Mouse (Mus musculus) limb, embryonic 14.5 days (tissue): ENCODE results near the gene Duxf3. TPM values are rescaled to one million over a fixed set of nuclear protein-coding genes. Genes with fewer than 3 reads are reported as not detected.
"Not testable (repeated sequence)": the region's sequence is repeated elsewhere in the genome, so short reads cannot be mapped to it uniquely, and the experiment has no call there.

Experiments
- ATAC-seq: fragments of 200-750 bp; cut with Nextera tagmentation; 2 replicates; pipeline ENCODE4 v1.8.0; 2017; ENCODE audit warnings: low read depth, moderate number of reproducible peaks, moderate TSS enrichment; ENCODE audit not compliant: low FRiP score
- DNase-seq: peaks from one replicate; pipeline ENCODE4 v3.0.0-alpha.2; 2015; ENCODE audit warnings: low spot score
- H3K27ac ChIP-seq: fragments of 300-500 bp; sonication (generic); replicated peaks from 2 replicates; pipeline ENCODE4 v1.5.1; 2014; ENCODE audit warnings: low read depth, mild to moderate bottlenecking, low read length, moderate library complexity, mixed read lengths
- H3K27me3 ChIP-seq: fragments of 300-500 bp; sonication (generic); 2 replicates; pipeline ENCODE4 v1.6.1; 2014; ENCODE audit warnings: low read length, mixed read lengths; ENCODE audit not compliant: control insufficient read depth, insufficient read depth
- H3K36me3 ChIP-seq: fragments of 300-500 bp; sonication (generic); 2 replicates; pipeline ENCODE4 v1.6.1; 2014; ENCODE audit warnings: mild to moderate bottlenecking, low read length, moderate library complexity, mixed read lengths; ENCODE audit not compliant: control insufficient read depth, insufficient read depth
- H3K4me1 ChIP-seq: fragments of 300-500 bp; sonication (generic); 2 replicates; pipeline ENCODE4 v1.6.1; 2014; ENCODE audit warnings: antibody characterized with exemption, low read length, mixed read lengths; ENCODE audit not compliant: control insufficient read depth, insufficient read depth
- H3K4me2 ChIP-seq: fragments of 300-500 bp; sonication (generic); replicated peaks from 2 replicates; pipeline ENCODE4 v1.6.1; 2014; ENCODE audit warnings: low read depth, mild to moderate bottlenecking, low read length, moderate library complexity; ENCODE audit not compliant: severe bottlenecking
- H3K4me3 ChIP-seq: fragments of 300-500 bp; sonication (generic); replicated peaks from 2 replicates; pipeline ENCODE4 v1.5.1; 2014; ENCODE audit warnings: low read length
- H3K9ac ChIP-seq: fragments of 300-500 bp; sonication (generic); 2 replicates; pipeline ENCODE4 v1.6.1; 2014; ENCODE audit warnings: mild to moderate bottlenecking, low read depth, low read length, moderate library complexity; ENCODE audit not compliant: severe bottlenecking
- H3K9me3 ChIP-seq: fragments of 300-500 bp; sonication (generic); 2 replicates; pipeline ENCODE4 v1.6.1; 2016; ENCODE audit warnings: low read length; ENCODE audit not compliant: control insufficient read depth
- POLR2A ChIP-seq: fragments of 200-500 bp; IDR thresholded peaks from 2 replicates; pipeline ENCODE4 v1.8.0; 2012; ENCODE audit warnings: inconsistent platforms, mild to moderate bottlenecking, moderate library complexity, borderline replicate concordance; ENCODE audit not compliant: insufficient read depth, insufficient read length; ENCODE audit errors: extremely low read depth
- WGBS: fragments of 180-500 bp; shearing (Covaris S2); extraction: QIAGEN DNeasy Blood & Tissue Kit; methylation state at CpG from one replicate; pipeline ENCODE4 v1.1.7; 2014; 5-methylcytosine and 5-hydroxymethylcytosine counted together
- polyA plus RNA-seq, 2 experiments: library from polyadenylated mRNA; depleted of rRNA in 1 of 2; stranded (reverse) in 1 of 2; unstranded in 1 of 2; fragments of >200 nt; fragmentation: Nextera tagmentation in 1 of 2; extraction: Ambion mirVana in 1 of 2; gene quantifications; 2 replicates each; pipeline versions ENCODE4 v1.2.1 to v1.2.3; 2012 to 2014

The Duxf3 gene
- polyA plus RNA-seq, 2 experiments, result not detected

- not testable (repeated sequence) for H3K4me3 ChIP-seq, DNase-seq, H3K9ac ChIP-seq, H3K27me3 ChIP-seq, ATAC-seq, H3K4me2 ChIP-seq, H3K9me3 ChIP-seq, H3K4me1 ChIP-seq, H3K36me3 ChIP-seq, H3K27ac ChIP-seq
- 79% methylated on average over 3 of the region's 6 CpGs for WGBS
These were observed 9.3 kb downstream of the Duxf3 start for GRCm38 (mm10) chr10:58223161-58223560.

- not testable (repeated sequence) for H3K4me2 ChIP-seq, H3K4me3 ChIP-seq, H3K4me1 ChIP-seq, H3K27ac ChIP-seq, H3K36me3 ChIP-seq, H3K27me3 ChIP-seq, H3K9ac ChIP-seq, ATAC-seq, H3K9me3 ChIP-seq, DNase-seq
- WGBS, result 90% methylated on average over 2 of the region's 2 CpGs
These were observed 10.9 kb downstream of the Duxf3 start for GRCm38 (mm10) chr10:58221571-58221970.

DNA sequence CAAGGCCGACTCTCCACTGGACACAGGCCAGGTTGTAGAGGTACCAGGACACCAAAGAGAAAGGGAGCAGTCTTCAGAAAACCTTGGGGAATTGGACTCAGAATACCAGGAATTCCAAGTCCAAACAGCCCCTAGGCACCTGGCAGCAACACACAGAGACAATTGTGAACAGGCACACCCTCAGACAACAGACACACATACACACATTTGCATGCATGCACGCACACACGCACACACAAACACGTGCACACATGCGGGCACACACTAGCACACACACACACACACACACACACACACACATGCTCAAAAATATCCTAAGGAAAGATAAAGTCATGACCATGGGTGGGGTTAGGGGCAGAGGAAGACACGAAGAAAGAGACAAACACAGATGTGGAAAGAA is 11.7 kb downstream of the Duxf3 start:
- no peak overlapping the region for H3K27ac ChIP-seq
- no peak for TF ChIP-seq POLR2A
- no peak overlapping the region for H3K9ac ChIP-seq
- no peaks in the 10 kb centered on the region for H3K36me3 ChIP-seq
- H3K9me3 ChIP-seq, result no peaks in the 10 kb centered on the region; the same call in 1 of the 2 replicates
- no peak for ATAC-seq
- no peaks in the 10 kb centered on the region for H3K4me1 ChIP-seq
- no peak overlapping the region for H3K4me2 ChIP-seq
- WGBS, result 82% methylated on average over 6 of the region's 6 CpGs
- H3K4me3 ChIP-seq, result no peak overlapping the region
- H3K27me3 ChIP-seq, result no peaks in the 10 kb centered on the region
- no peak for DNase-seq

DNA sequence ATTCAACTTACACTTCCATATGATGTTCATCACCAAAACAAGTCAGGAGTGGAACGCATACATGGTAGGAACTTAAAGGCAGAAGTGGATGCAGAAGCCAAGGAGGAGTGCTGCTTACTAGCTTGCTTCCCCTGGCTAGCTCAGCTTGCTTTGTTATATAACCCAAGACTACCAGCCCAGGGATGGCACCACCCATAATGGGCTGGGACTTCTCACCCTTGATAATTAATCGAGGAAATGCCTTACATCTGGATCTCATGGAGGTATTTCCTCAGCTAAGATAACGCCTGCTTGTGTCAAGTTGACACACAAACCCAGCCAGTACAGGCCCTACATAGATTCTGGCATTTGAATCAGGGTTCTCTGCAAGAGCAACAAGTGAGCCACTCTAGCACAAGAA is 15.1 kb downstream of the Duxf3 start:
- TF ChIP-seq POLR2A, result no peak
- ATAC-seq (no peak), DNase-seq (no peak)
- Histone ChIP-seq H3K36me3 (no peaks in the 10 kb centered on the region), H3K4me3 (no peak overlapping the region), H3K4me2 (no peak overlapping the region), H3K9me3 (no peaks in the 10 kb centered on the region; the same call in 1 of the 2 replicates), H3K4me1 (no peaks in the 10 kb centered on the region), H3K27ac (no peak overlapping the region), H3K9ac (no peak overlapping the region), H3K27me3 (no peaks in the 10 kb centered on the region)
- 87% methylated on average over 3 of the region's 3 CpGs for WGBS

- no peak overlapping the region for H3K27ac ChIP-seq
- no peak overlapping the region for H3K4me2 ChIP-seq
- H3K4me1 ChIP-seq, result no peaks in the 10 kb centered on the region
- H3K36me3 ChIP-seq, result no peaks in the 10 kb centered on the region
- 85% methylated on average over 1 of the region's 1 CpGs for WGBS
- H3K27me3 ChIP-seq, result no peaks in the 10 kb centered on the region
- no peak for ATAC-seq
- H3K4me3 ChIP-seq, result no peak overlapping the region
- no peak overlapping the region for H3K9ac ChIP-seq
- no peaks in the 10 kb centered on the region for H3K9me3 ChIP-seq
- DNase-seq, result no peak
- TF ChIP-seq POLR2A, result no peak
These were observed 17.1 kb downstream of the Duxf3 start for GRCm38 (mm10) chr10:58215353-58215752.

- no peak overlapping the region for H3K4me2 ChIP-seq
- TF ChIP-seq POLR2A, result no peak
- DNase-seq (no peak), ATAC-seq (no peak)
- no peaks in the 10 kb centered on the region for H3K36me3 ChIP-seq
- 76% methylated on average over 5 of the region's 5 CpGs for WGBS
- H3K27ac ChIP-seq, result no peak overlapping the region
- no peak overlapping the region for H3K4me3 ChIP-seq
- no peak overlapping the region for H3K9ac ChIP-seq
- no peaks in the 10 kb centered on the region for H3K9me3 ChIP-seq
- no peaks in the 10 kb centered on the region for H3K27me3 ChIP-seq
- H3K4me1 ChIP-seq, result no peaks in the 10 kb centered on the region
These were observed 17.5 kb downstream of the Duxf3 start for GRCm38 (mm10) chr10:58214934-58215333.
